Mouse (Mus musculus) kidney, embryonic 14.5 days (tissue): ENCODE measurements around the gene Havcr2. TPM values are rescaled to one million over a fixed set of nuclear protein-coding genes. Genes with fewer than 3 reads are reported as not detected.

Experiments
- ATAC-seq: fragments of 200-750 bp; cut with Nextera tagmentation; 2 replicates; pipeline ENCODE4 v1.8.0; 2017; ENCODE audit warnings: moderate number of reproducible peaks, mild to moderate bottlenecking, moderate TSS enrichment, moderate library complexity; ENCODE audit not compliant: low FRiP score, low TSS enrichment
- H3K27ac ChIP-seq: fragments of 300-500 bp; sonication (generic); 2 replicates; pipeline ENCODE4 v1.5.1; 2014; ENCODE audit warnings: low read depth, mild to moderate bottlenecking, low read length, moderate library complexity, mixed read lengths
- H3K27me3 ChIP-seq: fragments of 300-500 bp; sonication (generic); 2 replicates; pipeline ENCODE4 v1.6.1; 2014; ENCODE audit warnings: mild to moderate bottlenecking, low read length; ENCODE audit not compliant: control insufficient read depth, insufficient read depth
- H3K36me3 ChIP-seq: fragments of 300-500 bp; sonication (generic); 2 replicates; pipeline ENCODE4 v1.6.1; 2014; ENCODE audit warnings: low read length, mixed read lengths; ENCODE audit not compliant: control insufficient read depth, insufficient read depth
- H3K4me1 ChIP-seq: fragments of 300-500 bp; sonication (generic); 2 replicates; pipeline ENCODE4 v1.6.1; 2014; ENCODE audit warnings: low read length, mixed read lengths; ENCODE audit not compliant: control insufficient read depth, insufficient read depth
- H3K4me2 ChIP-seq: fragments of 300-500 bp; sonication (generic); replicated peaks from 2 replicates; pipeline ENCODE4 v1.6.1; 2014; ENCODE audit warnings: low read depth, mild to moderate bottlenecking, low read length
- H3K4me3 ChIP-seq: fragments of 300-500 bp; sonication (generic); 2 replicates; pipeline ENCODE4 v1.5.1; 2014; ENCODE audit warnings: mild to moderate bottlenecking, low read length
- H3K9ac ChIP-seq: fragments of 300-500 bp; sonication (generic); 2 replicates; pipeline ENCODE4 v1.6.1; 2014; ENCODE audit warnings: low read depth, mild to moderate bottlenecking, low read length, moderate library complexity
- H3K9me3 ChIP-seq: fragments of 300-500 bp; sonication (generic); 2 replicates; pipeline ENCODE4 v1.6.1; 2016; ENCODE audit warnings: low read length; ENCODE audit not compliant: control insufficient read depth
- WGBS: fragments of 180-500 bp; shearing (Covaris S2); extraction: QIAGEN DNeasy Blood & Tissue Kit; methylation state at CpG from one replicate; pipeline ENCODE4 v1.1.7; 2014; 5-methylcytosine and 5-hydroxymethylcytosine counted together
- polyA plus RNA-seq: library from polyadenylated mRNA; unstranded; fragments of >200 nt; fragmentation: Nextera tagmentation; extraction: Ambion mirVana; gene quantifications from 2 replicates; pipeline ENCODE4 v1.2.1, GENCODE M21; 2014

Havcr2 gene
- polyA plus RNA-seq, 1 experiment from 2014 or later: 0.16 TPM

- WGBS: 79% methylated on average over 13 of the region's 13 CpGs
- no peaks in the 10 kb centered on the region for H3K27me3 ChIP-seq
- H3K4me3 ChIP-seq: no peak overlapping the region
- peaks cover 6% of the 10 kb centered on the region; the same call in 1 of the 2 replicates for H3K36me3 ChIP-seq
- H3K4me1 ChIP-seq: no peaks in the 10 kb centered on the region
- H3K4me2 ChIP-seq: no peak overlapping the region
- H3K9me3 ChIP-seq: no peaks in the 10 kb centered on the region
- no peak for ATAC-seq
- no peak overlapping the region for H3K9ac ChIP-seq
- H3K27ac ChIP-seq: no peak overlapping the region
Measured at GRCm38 (mm10) chr11:46447644-46448484, 6.9 kb upstream of the Havcr2 start.

GRCm38 (mm10) chr11:46449461-46450080, 5.2 kb upstream of the Havcr2 start:
- H3K4me2 ChIP-seq: no peak overlapping the region
- no peak overlapping the region for H3K9ac ChIP-seq
- no peaks in the 10 kb centered on the region for H3K36me3 ChIP-seq
- H3K4me3 ChIP-seq: no peak overlapping the region
- 85% methylated on average over 11 of the region's 11 CpGs for WGBS
- no peak for ATAC-seq
- H3K27me3 ChIP-seq: no peaks in the 10 kb centered on the region
- no peaks in the 10 kb centered on the region for H3K9me3 ChIP-seq
- no peaks in the 10 kb centered on the region for H3K4me1 ChIP-seq
- H3K27ac ChIP-seq: no peak overlapping the region

GRCm38 (mm10) chr11:46459960-46460359, 5.2 kb downstream of the Havcr2 start:
- ATAC-seq: no peak
- Histone ChIP-seq H3K9ac (no peak overlapping the region), H3K4me3 (no peak overlapping the region), H3K4me1 (no peaks in the 10 kb centered on the region), H3K4me2 (no peak overlapping the region), H3K9me3 (no peaks in the 10 kb centered on the region), H3K36me3 (no peaks in the 10 kb centered on the region), H3K27ac (no peak overlapping the region), H3K27me3 (no peaks in the 10 kb centered on the region)
- WGBS: 77% methylated on average over 3 of the region's 3 CpGs

- Histone ChIP-seq H3K9ac (no peak overlapping the region), H3K36me3 (no peaks in the 10 kb centered on the region), H3K27ac (no peak overlapping the region), H3K4me1 (no peaks in the 10 kb centered on the region), H3K9me3 (no peaks in the 10 kb centered on the region), H3K4me2 (no peak overlapping the region), H3K27me3 (no peaks in the 10 kb centered on the region), H3K4me3 (no peak overlapping the region)
- WGBS: 64% methylated on average over 5 of the region's 5 CpGs
- no peak for ATAC-seq
Measured at GRCm38 (mm10) chr11:46461362-46461761, 6.6 kb downstream of the Havcr2 start.

- H3K4me2 ChIP-seq: no peak overlapping the region
- no peaks in the 10 kb centered on the region for H3K36me3 ChIP-seq
- no peaks in the 10 kb centered on the region for H3K4me1 ChIP-seq
- no peaks in the 10 kb centered on the region for H3K9me3 ChIP-seq
- H3K27ac ChIP-seq: no peak overlapping the region
- H3K9ac ChIP-seq: no peak overlapping the region
- 66% methylated on average over 5 of the region's 5 CpGs for WGBS
- no peak for ATAC-seq
- no peak overlapping the region for H3K4me3 ChIP-seq
- no peaks in the 10 kb centered on the region for H3K27me3 ChIP-seq
Measured at GRCm38 (mm10) chr11:46461931-46462330, 7.2 kb downstream of the Havcr2 start.

GRCm38 (mm10) chr11:46466878-46467277, 12.1 kb downstream of the Havcr2 start:
- ATAC-seq: no peak
- H3K4me2 ChIP-seq: no peak overlapping the region
- 86% methylated on average over 2 of the region's 2 CpGs for WGBS
- H3K9me3 ChIP-seq: no peaks in the 10 kb centered on the region
- no peak overlapping the region for H3K27ac ChIP-seq
- no peak overlapping the region for H3K9ac ChIP-seq
- no peaks in the 10 kb centered on the region for H3K27me3 ChIP-seq
- H3K36me3 ChIP-seq: no peaks in the 10 kb centered on the region
- H3K4me1 ChIP-seq: no peaks in the 10 kb centered on the region
- no peak overlapping the region for H3K4me3 ChIP-seq

- peaks cover 3% of the 10 kb centered on the region; the same call in 1 of the 2 replicates for H3K9me3 ChIP-seq
- WGBS: 81% methylated on average over 4 of the region's 4 CpGs
- H3K9ac ChIP-seq: no peak overlapping the region
- ATAC-seq: no peak
- H3K4me3 ChIP-seq: no peak overlapping the region
- H3K4me2 ChIP-seq: no peak overlapping the region
- no peaks in the 10 kb centered on the region for H3K36me3 ChIP-seq
- H3K27me3 ChIP-seq: no peaks in the 10 kb centered on the region
- H3K4me1 ChIP-seq: no peaks in the 10 kb centered on the region
- no peak overlapping the region for H3K27ac ChIP-seq
Measured at GRCm38 (mm10) chr11:46474220-46474619, 19.5 kb downstream of the Havcr2 start.

- WGBS: 88% methylated on average over 9 of the region's 9 CpGs
- Histone ChIP-seq H3K9ac (no peak overlapping the region), H3K4me2 (no peak overlapping the region), H3K4me1 (no peaks in the 10 kb centered on the region), H3K9me3 (peaks cover 3% of the 10 kb centered on the region; the same call in 1 of the 2 replicates), H3K27ac (no peak overlapping the region), H3K36me3 (no peaks in the 10 kb centered on the region), H3K4me3 (no peak overlapping the region), H3K27me3 (no peaks in the 10 kb centered on the region)
- ATAC-seq: no peak
Measured at GRCm38 (mm10) chr11:46479311-46479710, 24.6 kb downstream of the Havcr2 start.

- Histone ChIP-seq H3K9ac (no peak overlapping the region), H3K9me3 (no peaks in the 10 kb centered on the region), H3K4me2 (no peak overlapping the region), H3K4me1 (no peaks in the 10 kb centered on the region), H3K27ac (no peak overlapping the region), H3K27me3 (no peaks in the 10 kb centered on the region), H3K4me3 (no peak overlapping the region), H3K36me3 (no peaks in the 10 kb centered on the region)
- WGBS: 63% methylated on average over 7 of the region's 7 CpGs
- no peak for ATAC-seq
Measured at GRCm38 (mm10) chr11:46480517-46480916, 25.8 kb downstream of the Havcr2 start.
